ENCODE assay signal across 22 mouse cellular contexts in genomic region chr12:111303702-111304337, GRCm38 (mm10). TPM values are rescaled to one million over a fixed set of nuclear protein-coding genes. Genes with fewer than 3 reads are reported as not detected.
A peak's percentile ranks its signal among the peaks of the same experiment; 100 is the strongest.
DNase-seq lines count a peak whose midpoint lies in the region; TF ChIP-seq lines count a peak whose summit lies in the region.
"Had no signal": no experiment of that assay in that cellular context is flagged by ENCODE, and none has a peak within 500 bp of the region (broad histone marks: within the 10 kb centered on the region; RNA-seq: fewer than 3 reads in every experiment).

No protein-coding gene starts in this region.

- TF ChIP-seq POLR2A in embryonic fibroblast, embryonic 13.5 days (IDR thresholded peaks at IDR 0.05; ENCODE audit: low read depth, low read length): no peak

- TF ChIP-seq CTCF in embryonic fibroblast, embryonic 13.5 days (IDR thresholded peaks at IDR 0.05; ENCODE audit: borderline replicate concordance, insufficient read depth, low read length): no peak

- H3K4me1 ChIP-seq in embryonic fibroblast, embryonic 13.5 days (ENCODE audit: control insufficient read depth, insufficient read depth, low read length): peaks cover 12% of the 10 kb centered on the region
- H3K4me1 ChIP-seq: embryonic facial prominence, embryonic 10.5 days; embryonic facial prominence, embryonic 12.5 days; forebrain, embryonic 10.5 days; forebrain, embryonic 12.5 days had no signal

- DNase-seq in layer of hippocampus, adult 9-10 months (ENCODE audit: low spot score): peak; percentile 39
- no peak for DNase-seq in layer of hippocampus, adult 11-12 months (ENCODE audit: low spot score)
- DNase-seq in 3T3-L1 (ENCODE audit: low read depth, low spot score): peak; percentile 39
- peak; percentile 49 for DNase-seq in NIH3T3 (ENCODE audit: low read depth)
- DNase-seq in adipocyte (ENCODE audit: low spot score): no peak
- no peak for DNase-seq in MN1 (ENCODE audit: low spot score)
- DNase-seq: adrenal gland, adult 8-10 months; adrenal gland, postnatal 14 days; adrenal gland, postnatal 36 days; B cell, adult 2 months; cerebellum, adult 11-12 months; cerebellum, adult 2 months; cerebellum, adult 9-10 months; cerebellum, postnatal 10 days; cerebellum, postnatal 25 days had no signal

- H3K27ac ChIP-seq in embryonic fibroblast, embryonic 13.5 days (ENCODE audit: insufficient read depth, low read length): peak overlapping the region; percentile 90
- H3K27ac ChIP-seq: embryonic facial prominence, embryonic 10.5 days; embryonic facial prominence, embryonic 12.5 days; forebrain, embryonic 10.5 days; forebrain, embryonic 12.5 days had no signal

- H3K4me3 ChIP-seq in embryonic fibroblast, embryonic 13.5 days (ENCODE audit: insufficient read depth, low read length): no peak overlapping the region
- H3K4me3 ChIP-seq: embryonic facial prominence, embryonic 10.5 days; embryonic facial prominence, embryonic 12.5 days; erythroblast, embryonic 14.5 days; forebrain, embryonic 10.5 days; forebrain, embryonic 12.5 days had no signal

RNA-seq across cellular contexts. Expression of gene Amn, which starts 32.9 kb away (rescaled TPM):
- polyA plus RNA-seq in embryonic fibroblast, embryonic 13.5 days (2011; ENCODE audit: insufficient read length, low read depth, missing spikeins): 0.48 TPM in 1 of 2 replicates, not detected in the other
- polyA plus RNA-seq: CD4-positive, CD25-positive, alpha-beta regulatory T cell, adult 4 months had no signal

Comparison
In these comparisons a context has a peak if more than half of its experiments do, and no peak if none do; other contexts are left out.
1. DNase-seq: peak in layer of hippocampus, adult 9-10 months (single experiment), 3T3-L1 (single experiment) and NIH3T3 (single experiment); none in layer of hippocampus, adult 11-12 months (single experiment), adipocyte (single experiment) and MN1 (single experiment).